Mouse (Mus musculus) small intestine, adult 2 months (tissue): ENCODE data around the gene Pemt. TPM values are rescaled to one million over a fixed set of nuclear protein-coding genes. Genes with fewer than 3 reads are reported as not detected.

ENCODE experiments used
- H3K27ac ChIP-seq: fragments of 200-500 bp; 2 replicates; pipeline ENCODE4 v1.5.1; 2012; ENCODE audit warnings: low read depth, low read length, control low read depth, inconsistent platforms; ENCODE audit not compliant: insufficient read depth
- H3K27me3 ChIP-seq: fragments of 200-500 bp; 2 replicates; pipeline ENCODE4 v1.6.1; 2012; ENCODE audit warnings: mild to moderate bottlenecking, moderate library complexity, low read length, inconsistent platforms; ENCODE audit not compliant: control insufficient read depth, insufficient read depth
- H3K36me3 ChIP-seq: fragments of 200-500 bp; 2 replicates; pipeline ENCODE4 v1.6.1; 2012; ENCODE audit warnings: mild to moderate bottlenecking, low read length, control low read depth, inconsistent platforms; ENCODE audit not compliant: control insufficient read depth, insufficient read depth
- H3K4me1 ChIP-seq: fragments of 200-500 bp; 2 replicates; pipeline ENCODE4 v1.6.1; 2012; ENCODE audit warnings: low read length, inconsistent platforms, mixed read lengths; ENCODE audit not compliant: control insufficient read depth, insufficient read depth, insufficient read length
- H3K4me3 ChIP-seq: fragments of 200-500 bp; 2 replicates; pipeline ENCODE4 v1.5.1; 2012; ENCODE audit warnings: low read depth, mild to moderate bottlenecking, control low read depth, inconsistent platforms, low read length, moderate library complexity
- CTCF ChIP-seq: fragments of 200-500 bp; IDR thresholded peaks from 2 replicates; pipeline ENCODE4 v1.5.1; 2012; ENCODE audit warnings: low read depth, mild to moderate bottlenecking, control low read depth, inconsistent platforms, low read length, moderate library complexity, mixed read lengths; ENCODE audit not compliant: insufficient replicate concordance, insufficient read length; ENCODE audit errors: extremely low read depth
- POLR2A ChIP-seq: fragments of 200-500 bp; IDR thresholded peaks from 2 replicates; pipeline ENCODE4 v1.6.1; 2012; ENCODE audit warnings: low read depth, mild to moderate bottlenecking, control low read depth, inconsistent platforms, low read length, moderate library complexity
- WGBS: fragments of 180-500 bp; shearing (Covaris S2); methylation state at CpG from one replicate; pipeline ENCODE4 v1.1.7; 2018; 5-methylcytosine and 5-hydroxymethylcytosine counted together
- polyA plus RNA-seq: library from polyadenylated mRNA; depleted of rRNA; stranded (reverse); fragments of >200 nt; gene quantifications from 2 replicates; pipeline ENCODE4 v1.2.3, GENCODE M21; 2012

The Pemt gene
- polyA plus RNA-seq, 1 experiment = 3.6 TPM

DNA sequence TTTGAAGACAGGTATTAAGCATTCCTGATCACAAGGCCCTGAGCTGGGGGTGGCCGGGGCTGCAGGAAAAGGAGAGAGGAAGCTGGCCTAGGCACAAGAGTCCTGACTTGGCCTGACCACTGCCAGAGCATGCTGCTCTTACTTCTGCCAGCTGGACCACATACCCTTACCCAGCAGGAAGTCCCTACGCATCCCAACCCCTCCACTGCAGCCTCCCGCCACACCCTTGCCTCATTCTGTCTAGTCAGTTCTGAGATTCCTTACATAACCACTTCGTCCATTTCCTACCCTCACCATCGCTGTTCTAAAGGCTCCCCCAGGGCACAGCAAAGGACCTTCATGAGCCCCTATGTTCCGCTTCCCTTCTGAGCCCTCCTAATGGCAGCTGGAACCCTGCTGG, 12.0 kb downstream of the Pemt start:
- 79% methylated on average over 6 of the region's 6 CpGs for WGBS
- Histone ChIP-seq H3K36me3 (no peaks in the 10 kb centered on the region), H3K27ac (no peak overlapping the region), H3K4me1 (no peaks in the 10 kb centered on the region), H3K27me3 (no peaks in the 10 kb centered on the region), H3K4me3 (no peak overlapping the region)
- no peak for TF ChIP-seq POLR2A
- TF ChIP-seq CTCF = no peak

DNA sequence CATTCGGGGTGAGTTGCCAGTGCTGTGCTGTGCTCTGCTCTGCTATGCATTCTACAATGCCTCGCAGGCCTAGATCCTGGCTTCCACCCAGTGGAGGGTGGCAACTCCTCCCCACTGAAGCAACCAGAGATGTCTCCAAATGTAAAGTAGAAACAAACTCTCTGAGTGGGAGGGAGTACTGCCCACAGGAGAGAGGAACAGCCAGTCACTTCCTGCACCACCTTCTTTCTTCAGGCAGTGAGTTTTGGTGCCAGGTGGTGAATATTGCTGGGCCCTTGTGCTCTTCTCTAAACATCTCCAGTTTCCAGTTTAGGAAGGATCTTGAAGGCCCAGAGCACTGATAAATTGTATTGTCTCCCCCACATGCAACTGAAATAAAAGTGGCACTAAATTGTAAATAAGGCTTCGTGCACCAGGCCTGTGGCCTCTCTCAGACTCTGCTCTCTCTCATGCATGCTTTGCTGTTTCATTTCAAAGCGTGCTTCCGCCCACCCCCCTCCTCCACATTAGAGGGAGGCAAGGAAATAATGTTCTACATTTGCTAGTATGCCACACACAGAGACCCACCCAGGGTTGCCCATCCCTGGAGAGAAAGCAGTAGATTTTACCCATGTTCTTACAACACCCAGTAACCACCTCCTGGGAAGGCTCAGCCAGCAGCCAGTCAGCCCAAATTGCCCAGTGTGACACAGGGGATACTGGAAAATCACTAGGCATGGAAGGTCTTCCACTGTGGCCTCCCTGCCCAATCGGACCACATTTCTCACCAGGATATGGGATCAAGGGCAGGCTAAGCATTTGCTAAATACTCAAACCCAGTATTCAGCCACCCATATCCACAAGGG, 13.5 kb downstream of the Pemt start:
- no peaks in the 10 kb centered on the region for H3K36me3 ChIP-seq
- 88% methylated on average over 6 of the region's 6 CpGs for WGBS
- no peaks in the 10 kb centered on the region for H3K27me3 ChIP-seq
- H3K4me1 ChIP-seq = no peaks in the 10 kb centered on the region
- no peak overlapping the region for H3K4me3 ChIP-seq
- H3K27ac ChIP-seq = no peak overlapping the region
- TF ChIP-seq POLR2A (no peak), CTCF (no peak)

GRCm38 (mm10) chr11:60030747-60031331, 15.4 kb downstream of the Pemt start:
- H3K4me3 ChIP-seq = no peak overlapping the region
- H3K27me3 ChIP-seq = no peaks in the 10 kb centered on the region
- WGBS = 92% methylated on average over 4 of the region's 4 CpGs
- no peak for TF ChIP-seq POLR2A
- TF ChIP-seq CTCF = no peak
- H3K36me3 ChIP-seq = no peaks in the 10 kb centered on the region
- H3K4me1 ChIP-seq = no peaks in the 10 kb centered on the region
- H3K27ac ChIP-seq = no peak overlapping the region

DNA sequence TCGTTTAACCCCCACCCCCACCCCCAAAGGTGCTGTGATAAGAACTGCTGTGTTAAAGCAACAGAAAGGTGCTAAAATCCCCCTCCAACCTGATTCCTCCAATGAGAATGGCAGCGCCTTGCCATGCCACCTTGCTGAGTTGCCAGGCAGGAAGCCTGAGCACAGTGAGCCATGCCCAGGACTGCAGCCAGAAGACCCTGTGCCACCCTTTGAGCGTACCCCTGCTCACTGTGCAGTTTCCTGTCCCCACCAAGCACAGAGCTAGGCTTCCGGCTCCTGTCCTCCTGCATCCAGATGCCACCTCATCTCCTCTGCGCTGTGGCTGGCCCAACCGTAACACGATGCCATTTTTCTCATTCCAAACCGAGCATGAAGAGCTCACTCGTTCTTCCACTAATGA, 16.3 kb downstream of the Pemt start:
- TF ChIP-seq CTCF (no peak), POLR2A (no peak)
- Histone ChIP-seq H3K4me1 (no peaks in the 10 kb centered on the region), H3K4me3 (no peak overlapping the region), H3K27me3 (no peaks in the 10 kb centered on the region), H3K27ac (no peak overlapping the region), H3K36me3 (no peaks in the 10 kb centered on the region)
- 75% methylated on average over 9 of the region's 9 CpGs for WGBS

GRCm38 (mm10) chr11:60027913-60028875, 18.1 kb downstream of the Pemt start:
- no peaks in the 10 kb centered on the region for H3K27me3 ChIP-seq
- WGBS = 76% methylated on average over 10 of the region's 10 CpGs
- H3K36me3 ChIP-seq = no peaks in the 10 kb centered on the region
- no peak overlapping the region for H3K4me3 ChIP-seq
- H3K4me1 ChIP-seq = no peaks in the 10 kb centered on the region
- TF ChIP-seq POLR2A = no peak
- no peak for TF ChIP-seq CTCF
- no peak overlapping the region for H3K27ac ChIP-seq

- no peaks in the 10 kb centered on the region for H3K27me3 ChIP-seq
- TF ChIP-seq POLR2A (no peak), CTCF (peak; percentile 73; the same call in 1 of the 2 replicates)
- no peak overlapping the region for H3K4me3 ChIP-seq
- H3K27ac ChIP-seq = no peak overlapping the region
- no peaks in the 10 kb centered on the region for H3K36me3 ChIP-seq
- 6% methylated on average over 2 of the region's 2 CpGs for WGBS
- no peaks in the 10 kb centered on the region for H3K4me1 ChIP-seq
Observed at GRCm38 (mm10) chr11:60027272-60027671, 19.0 kb downstream of the Pemt start.

GRCm38 (mm10) chr11:60026166-60026565, 20.1 kb downstream of the Pemt start:
- WGBS = 73% methylated on average over 5 of the region's 5 CpGs
- H3K4me3 ChIP-seq = no peak overlapping the region
- no peak overlapping the region for H3K27ac ChIP-seq
- no peak for TF ChIP-seq CTCF
- TF ChIP-seq POLR2A = no peak
- no peaks in the 10 kb centered on the region for H3K36me3 ChIP-seq
- no peaks in the 10 kb centered on the region for H3K27me3 ChIP-seq
- H3K4me1 ChIP-seq = no peaks in the 10 kb centered on the region
